Mouse (Mus musculus): ENCODE data around the gene Ankrd7.
"Not testable (repeated sequence)": the region's sequence is repeated elsewhere in the genome, so short reads cannot be mapped to it uniquely, and the experiment has no call there.

Ankrd7 gene

DNA sequence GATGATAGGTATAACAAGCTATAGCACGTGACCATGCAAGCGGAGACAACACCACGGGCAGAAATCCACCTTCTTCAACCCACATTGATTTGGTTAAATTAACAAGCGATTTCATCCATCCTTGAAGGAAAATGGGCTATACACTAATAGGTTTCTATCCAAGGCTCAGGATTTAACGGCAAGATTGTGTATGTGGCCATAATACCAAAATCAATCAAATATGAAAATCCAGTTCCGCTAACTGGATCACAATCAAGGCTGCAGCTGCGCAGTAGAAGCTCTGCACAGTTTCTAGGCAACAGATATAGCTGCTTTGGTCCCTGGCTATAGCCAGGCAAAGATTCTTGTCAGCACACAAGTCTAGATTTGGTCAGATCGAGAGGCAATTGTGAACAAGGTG lies at the start of gene Ankrd7:
Gene Ankrd7, plus strand, starts transcription at position 301 of the 400 bp plus-strand sequence.
- no peak for DNase-seq

- peak; percentile 26 for DNase-seq
Measured at GRCm38 (mm10) chr6:18819343-18819742, 46.8 kb upstream of the Ankrd7 start.

DNA sequence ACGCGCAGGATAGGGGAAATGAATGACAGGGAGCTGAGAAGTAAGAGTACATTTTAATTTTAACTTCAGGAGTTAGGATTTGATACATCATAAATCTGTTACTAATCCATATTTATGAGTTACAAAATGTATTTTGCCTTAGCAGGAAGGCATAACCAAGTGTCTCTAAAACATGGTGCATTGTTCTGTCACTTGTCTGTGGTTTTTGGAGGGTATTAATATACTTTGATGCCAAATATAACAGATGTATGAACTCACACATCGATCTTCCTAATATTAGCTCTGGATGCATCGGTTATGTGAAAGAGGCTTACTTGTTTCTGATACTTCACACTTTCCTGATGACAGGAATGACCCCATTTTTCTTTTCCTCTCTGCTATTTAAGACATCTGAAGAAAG lies 45.9 kb upstream of the Ankrd7 start:
- DNase-seq: no peak

GRCm38 (mm10) chr6:18822812-18823211 lies 43.3 kb upstream of the Ankrd7 start:
- DNase-seq: peak; percentile 79

- DNase-seq: no peak
Measured at GRCm38 (mm10) chr6:18832958-18833357, 33.2 kb upstream of the Ankrd7 start.

DNA sequence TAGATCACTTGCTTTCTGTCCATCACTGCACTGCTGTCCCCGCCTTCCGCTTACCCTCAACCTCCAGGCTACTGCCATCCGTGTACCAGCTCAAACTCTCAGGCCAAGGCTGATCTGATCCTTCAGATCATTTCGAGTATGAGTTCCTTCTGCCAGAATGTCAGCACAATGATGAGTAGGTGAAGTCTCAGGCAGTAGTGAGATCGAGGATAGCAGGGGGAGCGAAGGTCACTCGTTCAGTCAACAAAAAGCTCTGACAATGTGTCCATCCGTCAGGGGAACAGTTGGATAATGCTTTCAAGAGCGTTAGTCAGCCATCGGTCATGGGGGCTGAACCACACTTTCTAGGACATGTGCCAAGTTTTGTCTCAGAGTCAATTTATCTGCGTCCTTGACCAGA lies 21.6 kb upstream of the Ankrd7 start:
- not testable (repeated sequence) for DNase-seq

DNA sequence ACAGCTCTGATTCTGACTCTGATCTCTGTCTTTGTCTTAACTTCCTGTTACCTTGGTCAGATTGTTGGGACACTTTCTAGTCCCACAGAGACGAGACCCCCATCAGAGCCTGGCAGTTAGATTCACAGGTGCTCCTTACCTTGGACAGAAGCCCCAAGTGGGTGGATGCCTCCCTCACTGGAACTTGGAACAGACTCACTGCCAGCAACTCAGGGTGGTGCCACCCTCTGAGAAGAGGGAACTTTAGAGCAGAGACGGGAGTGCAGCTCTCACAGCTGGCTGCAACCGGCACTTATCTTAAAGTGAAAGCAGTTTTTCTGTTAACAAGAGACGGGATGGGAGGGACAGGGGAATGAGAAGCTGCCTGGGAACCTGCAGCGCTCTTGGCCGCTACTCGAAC lies 20.5 kb upstream of the Ankrd7 start:
- DNase-seq: peak; percentile 6

DNA sequence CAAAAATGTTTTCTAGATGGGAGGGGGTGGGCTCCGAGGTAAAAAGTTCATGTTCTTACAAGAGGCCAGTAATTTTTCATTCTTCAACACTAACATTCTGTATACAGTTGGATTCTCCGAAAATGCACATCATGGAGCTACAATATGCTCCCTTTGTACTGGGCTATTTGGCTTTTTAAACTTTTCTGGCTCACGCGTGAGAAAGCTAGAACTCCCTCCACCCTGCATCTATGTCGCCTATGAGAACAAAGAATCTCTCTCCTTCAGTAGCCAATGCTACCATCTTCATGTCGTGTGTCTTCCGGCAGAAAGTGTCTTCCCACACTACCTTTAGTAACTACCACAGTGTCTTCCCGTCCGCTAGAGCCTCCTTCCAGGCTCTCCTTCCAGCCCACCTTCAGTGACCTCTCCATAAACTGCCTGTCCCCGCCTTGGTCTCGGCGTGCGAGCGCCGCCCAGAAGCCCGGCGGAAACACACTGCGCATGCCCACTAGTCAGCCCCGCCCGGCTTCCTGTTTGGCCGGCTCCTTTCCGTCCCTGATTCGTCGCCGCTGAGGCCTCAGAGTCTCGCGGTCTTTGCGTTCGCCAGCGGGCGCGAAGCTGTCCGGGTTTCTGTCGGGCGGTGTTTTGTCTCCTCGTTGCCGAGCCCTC lies 17.9 kb upstream of the Ankrd7 start, which contains the start of gene Lsm8:
Gene Lsm8, plus strand, starts transcription at position 529 of the 651 bp plus-strand sequence.
- peak; percentile 97 for DNase-seq

- DNase-seq: no peak
Measured at GRCm38 (mm10) chr6:18848702-18849061, 17.4 kb upstream of the Ankrd7 start.

- no peak for DNase-seq
Measured at GRCm38 (mm10) chr6:18855323-18855722, 10.8 kb upstream of the Ankrd7 start.

DNA sequence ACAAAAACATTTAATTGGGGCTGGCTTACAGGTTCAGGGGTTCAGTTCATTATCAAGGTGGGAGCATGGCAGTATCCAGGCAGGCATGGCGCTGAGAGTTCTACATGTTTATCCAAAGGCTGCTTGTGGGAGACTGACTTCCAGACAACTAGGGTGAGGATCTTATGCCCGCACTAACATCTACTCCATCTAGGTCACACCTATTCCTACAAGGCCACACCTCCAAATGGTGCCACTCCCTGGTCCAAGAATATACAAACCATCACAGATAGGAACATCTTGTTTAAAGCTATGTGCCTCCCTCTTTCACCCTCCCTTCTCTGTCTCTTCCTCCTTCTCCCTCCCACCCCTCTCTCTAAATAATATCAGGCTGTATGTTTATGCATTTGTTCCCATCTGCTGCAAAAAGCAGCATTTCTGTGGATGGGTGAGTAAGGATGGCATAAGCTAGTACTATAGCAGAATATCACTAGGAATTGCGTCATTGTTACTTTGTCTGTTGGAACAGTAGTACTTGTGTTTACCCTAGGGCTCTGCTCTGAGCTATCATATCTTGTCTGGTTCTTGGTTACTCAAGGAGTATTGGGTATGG lies 9.5 kb upstream of the Ankrd7 start:
- DNase-seq: no peak

DNA sequence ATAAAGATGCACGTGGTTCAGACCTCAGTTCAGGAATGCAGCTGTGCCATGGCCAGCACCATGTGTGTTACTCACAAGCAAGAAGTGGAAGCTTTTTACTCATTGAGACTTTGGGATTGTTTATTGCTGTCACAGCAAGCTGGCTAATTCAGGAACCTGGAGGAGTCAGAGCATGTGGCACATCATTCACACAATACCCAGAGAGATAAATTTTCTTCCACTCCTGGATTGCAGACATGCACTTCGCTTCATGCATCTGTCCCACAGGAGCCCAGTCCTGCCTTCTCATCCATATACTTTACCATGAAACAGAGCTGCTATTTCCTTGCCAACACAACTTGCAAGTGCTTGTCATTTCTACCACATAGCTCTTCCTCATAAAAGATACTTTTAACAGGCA lies 22.9 kb downstream of the Ankrd7 start:
- DNase-seq: no peak

- DNase-seq: no peak
Measured at GRCm38 (mm10) chr6:18894142-18894541, 28.0 kb downstream of the Ankrd7 start.

- no peak for DNase-seq
Measured at GRCm38 (mm10) chr6:18907173-18907572, 41.1 kb downstream of the Ankrd7 start.

GRCm38 (mm10) chr6:18913179-18913578 lies 47.1 kb downstream of the Ankrd7 start:
- no peak for DNase-seq

- DNase-seq: no peak
Measured at GRCm38 (mm10) chr6:18916021-18916420, 49.9 kb downstream of the Ankrd7 start.

GRCm38 (mm10) chr6:18916471-18916870 lies 50.4 kb downstream of the Ankrd7 start:
- no peak for DNase-seq

All from kidney, adult 11 months (tissue).